Mouse (Mus musculus) intestine, postnatal 0 days (tissue): Measurements from ENCODE around the gene Tril. TPM values are rescaled to one million over a fixed set of nuclear protein-coding genes. Genes with fewer than 3 reads are reported as not detected.

ENCODE experiments used
- ATAC-seq: fragments of 200-750 bp; cut with Nextera tagmentation; 2 replicates; pipeline ENCODE4 v1.8.0; 2017; ENCODE audit warnings: mild to moderate bottlenecking, moderate TSS enrichment, moderate library complexity
- H3K27ac ChIP-seq: fragments of 300-500 bp; sonication (generic); 2 replicates; pipeline ENCODE4 v1.5.1; 2014; ENCODE audit warnings: mild to moderate bottlenecking, low read depth, low read length, moderate library complexity
- H3K27me3 ChIP-seq: fragments of 300-500 bp; sonication (generic); replicated peaks from 2 replicates; pipeline ENCODE4 v1.6.1; 2014; ENCODE audit warnings: low read length, mixed read lengths; ENCODE audit not compliant: control insufficient read depth, insufficient read depth
- H3K36me3 ChIP-seq: fragments of 300-500 bp; sonication (generic); 2 replicates; pipeline ENCODE4 v1.6.1; 2014; ENCODE audit warnings: mild to moderate bottlenecking, moderate library complexity; ENCODE audit not compliant: control insufficient read depth, insufficient read depth
- H3K4me1 ChIP-seq: fragments of 300-500 bp; sonication (generic); replicated peaks from 2 replicates; pipeline ENCODE4 v1.6.1; 2014; ENCODE audit warnings: antibody characterized with exemption, low read length, mixed read lengths; ENCODE audit not compliant: control insufficient read depth, insufficient read depth
- H3K4me2 ChIP-seq: fragments of 300-500 bp; sonication (generic); replicated peaks from 2 replicates; pipeline ENCODE4 v1.6.1; 2014; ENCODE audit warnings: low read depth, mild to moderate bottlenecking, moderate library complexity
- H3K4me3 ChIP-seq: fragments of 300-500 bp; sonication (generic); 2 replicates; pipeline ENCODE4 v1.5.1; 2014; ENCODE audit warnings: low read depth, low read length
- H3K9ac ChIP-seq: fragments of 300-500 bp; sonication (generic); 2 replicates; pipeline ENCODE4 v1.6.1; 2014; ENCODE audit warnings: mild to moderate bottlenecking, low read depth, low read length
- H3K9me3 ChIP-seq: fragments of 300-500 bp; sonication (generic); 2 replicates; pipeline ENCODE4 v1.6.1; 2016; ENCODE audit warnings: mixed run types; ENCODE audit not compliant: control insufficient read depth
- CTCF ChIP-seq: sonication (generic); IDR thresholded peaks from 2 replicates; pipeline ENCODE4 v1.5.1; 2016; ENCODE audit warnings: low read depth, mild to moderate bottlenecking, control low read depth, antibody characterized with exemption, moderate library complexity
- WGBS: fragments of 180-500 bp; shearing (Covaris S2); extraction: QIAGEN DNeasy Blood & Tissue Kit; methylation state at CpG from one replicate; pipeline ENCODE4 v1.1.7; 2014; 5-methylcytosine and 5-hydroxymethylcytosine counted together
- polyA plus RNA-seq: library from polyadenylated mRNA; unstranded; fragments of >200 nt; fragmentation: Nextera tagmentation; extraction: Ambion mirVana; gene quantifications from 2 replicates; pipeline ENCODE4 v1.2.1, GENCODE M21; 2015

Tril gene
- polyA plus RNA-seq, 1 experiment from 2014 or later: 5.7 TPM

- Histone ChIP-seq H3K27me3 (peaks cover 46% of the 10 kb centered on the region), H3K27ac (0 out of 2 replicates have a peak overlapping the region, but pooled peaks have one; percentile 79), H3K4me2 (peak overlapping the region; percentile 77), H3K4me1 (peaks cover 12% of the 10 kb centered on the region; the same call in 1 of the 2 replicates), H3K9me3 (no peaks in the 10 kb centered on the region), H3K9ac (peak overlapping the region; percentile 37), H3K4me3 (peak overlapping the region; percentile 57), H3K36me3 (no peaks in the 10 kb centered on the region)
- WGBS: 2% methylated on average over 52 of the region's 52 CpGs
- ATAC-seq: peak; percentile 23; the same call in 1 of the 2 replicates
- TF ChIP-seq CTCF: peak; percentile 48
Measured at GRCm38 (mm10) chr6:53818732-53819661, 1.6 kb downstream of the Tril start.

GRCm38 (mm10) chr6:53818264-53818731, 2.3 kb downstream of the Tril start:
- peak; percentile 84 for TF ChIP-seq CTCF
- Histone ChIP-seq H3K9me3 (no peaks in the 10 kb centered on the region), H3K9ac (0 out of 2 replicates have a peak overlapping the region, but pooled peaks have one; percentile 34), H3K36me3 (no peaks in the 10 kb centered on the region), H3K4me3 (peak overlapping the region; percentile 57), H3K27me3 (peaks cover 44% of the 10 kb centered on the region), H3K27ac (no peak overlapping the region), H3K4me2 (peak overlapping the region; percentile 77), H3K4me1 (peaks cover 12% of the 10 kb centered on the region; the same call in 1 of the 2 replicates)
- ATAC-seq: no peak; the same call in 1 of the 2 replicates
- under 1% methylated on average over 42 of the region's 42 CpGs for WGBS

GRCm38 (mm10) chr6:53817763-53818174, 2.9 kb downstream of the Tril start:
- Histone ChIP-seq H3K27me3 (peaks cover 43% of the 10 kb centered on the region), H3K36me3 (no peaks in the 10 kb centered on the region), H3K9ac (no peak overlapping the region), H3K27ac (no peak overlapping the region), H3K4me3 (peak overlapping the region; percentile 57), H3K4me1 (peaks cover 12% of the 10 kb centered on the region; the same call in 1 of the 2 replicates), H3K9me3 (no peaks in the 10 kb centered on the region), H3K4me2 (peak overlapping the region; percentile 77)
- TF ChIP-seq CTCF: no peak
- WGBS: 26% methylated on average over 33 of the region's 33 CpGs
- ATAC-seq: no peak

- Histone ChIP-seq H3K4me1 (peaks cover 12% of the 10 kb centered on the region; the same call in 1 of the 2 replicates), H3K27ac (no peak overlapping the region), H3K36me3 (no peaks in the 10 kb centered on the region), H3K27me3 (peaks cover 43% of the 10 kb centered on the region), H3K9me3 (no peaks in the 10 kb centered on the region), H3K4me3 (no peak overlapping the region), H3K9ac (no peak overlapping the region), H3K4me2 (no peak overlapping the region)
- WGBS: 76% methylated on average over 8 of the region's 8 CpGs
- ATAC-seq: no peak
- TF ChIP-seq CTCF: no peak
Measured at GRCm38 (mm10) chr6:53816661-53817060, 4.0 kb downstream of the Tril start.

GRCm38 (mm10) chr6:53815691-53816090, 4.9 kb downstream of the Tril start:
- 57% methylated on average over 7 of the region's 7 CpGs for WGBS
- no peak for TF ChIP-seq CTCF
- no peak overlapping the region for H3K4me2 ChIP-seq
- H3K4me1 ChIP-seq: peaks cover 12% of the 10 kb centered on the region; the same call in 1 of the 2 replicates
- no peak for ATAC-seq
- H3K4me3 ChIP-seq: no peak overlapping the region
- H3K9me3 ChIP-seq: no peaks in the 10 kb centered on the region
- no peak overlapping the region for H3K27ac ChIP-seq
- H3K9ac ChIP-seq: no peak overlapping the region
- H3K27me3 ChIP-seq: peaks cover 36% of the 10 kb centered on the region
- no peaks in the 10 kb centered on the region for H3K36me3 ChIP-seq

- Histone ChIP-seq H3K9ac (no peak overlapping the region), H3K27me3 (peaks cover 21% of the 10 kb centered on the region), H3K36me3 (no peaks in the 10 kb centered on the region), H3K4me2 (no peak overlapping the region), H3K27ac (no peak overlapping the region), H3K9me3 (no peaks in the 10 kb centered on the region), H3K4me3 (no peak overlapping the region), H3K4me1 (peaks cover 12% of the 10 kb centered on the region; the same call in 1 of the 2 replicates)
- TF ChIP-seq CTCF: no peak
- no peak for ATAC-seq
Measured at GRCm38 (mm10) chr6:53814214-53814613, 6.4 kb downstream of the Tril start.
